Mouse (Mus musculus) myocyte (in vitro differentiated cells): ENCODE measurements at regions not wholly inside any gene's neighbourhood (a gene's known extent, or its start where the extent isn't known, plus 50 kb on each side); places are given as distances from the start of the nearest gene placed in this dataset.

Source experiments
- H3K27me3 ChIP-seq: one replicate; pipeline ENCODE4 v1.6.1; 2011; ENCODE audit not compliant: control insufficient read depth, insufficient read depth, insufficient read length
- H3K36me3 ChIP-seq: one replicate; pipeline ENCODE4 v1.6.1; 2011; ENCODE audit not compliant: control insufficient read depth, insufficient read depth
- H3K4me2 ChIP-seq: one replicate; pipeline ENCODE4 v1.6.1; 2011; ENCODE audit warnings: low read depth, control low read depth
- H3K4me3 ChIP-seq: one replicate; pipeline ENCODE4 v1.5.1; 2011; ENCODE audit warnings: mild to moderate bottlenecking, control low read depth, moderate library complexity
- H3K79me2 ChIP-seq: one replicate; pipeline ENCODE4 v1.6.1; 2011; ENCODE audit not compliant: control insufficient read depth, insufficient read depth
- H3ac ChIP-seq: one replicate; pipeline ENCODE4 v1.6.1; 2011; ENCODE audit not compliant: control insufficient read depth, insufficient read length
- CEBPB ChIP-seq: IDR thresholded peaks from 2 replicates; pipeline ENCODE4 v1.6.1; 2011; ENCODE audit warnings: mild to moderate bottlenecking, moderate library complexity; ENCODE audit not compliant: poor library complexity, insufficient read depth, severe bottlenecking
- E2F4 ChIP-seq: IDR thresholded peaks from one replicate; pipeline ENCODE4 v1.6.1; 2011; ENCODE audit warnings: mild to moderate bottlenecking, control low read depth, moderate library complexity; ENCODE audit not compliant: insufficient read depth
- MAX ChIP-seq: IDR thresholded peaks from one replicate; pipeline ENCODE4 v1.6.1; 2011; ENCODE audit warnings: low read depth, mild to moderate bottlenecking, control low read depth
- MYOD1 ChIP-seq, 3 experiments: IDR thresholded peaks; one replicate each; pipeline ENCODE4 v1.6.1; 2011; ENCODE audit warnings: control low read depth in 2 of 3, low read depth in 2 of 3, mild to moderate bottlenecking in 2 of 3, moderate library complexity in 1 of 3; ENCODE audit not compliant: insufficient read length in 2 of 3, control insufficient read depth in 1 of 3
- MYOG ChIP-seq, 3 experiments: IDR thresholded peaks; one replicate each; pipeline ENCODE4 v1.6.1; 2011; ENCODE audit warnings: control low read depth in 2 of 3, low read depth in 2 of 3, mild to moderate bottlenecking in 2 of 3; ENCODE audit not compliant: insufficient read length in 2 of 3, control insufficient read depth in 1 of 3, insufficient read depth in 1 of 3
- POLR2A ChIP-seq: IDR thresholded peaks from one replicate; pipeline ENCODE4 v1.6.1; 2011; ENCODE audit warnings: low read depth, mild to moderate bottlenecking, control low read depth, moderate library complexity; ENCODE audit not compliant: insufficient read length
- POLR2AphosphoS2 ChIP-seq: IDR thresholded peaks from one replicate; pipeline ENCODE4 v1.6.1; 2011; ENCODE audit warnings: low read depth, control low read depth; ENCODE audit not compliant: insufficient read length
- REST ChIP-seq: IDR thresholded peaks from one replicate; pipeline ENCODE4 v1.6.1; 2011; ENCODE audit warnings: mild to moderate bottlenecking, control low read depth, moderate library complexity; ENCODE audit not compliant: insufficient read depth, insufficient read length
- SRF ChIP-seq: IDR thresholded peaks from one replicate; pipeline ENCODE4 v1.6.1; 2011; ENCODE audit warnings: low read depth; ENCODE audit not compliant: control insufficient read depth, insufficient read length
- TCF12 ChIP-seq: IDR thresholded peaks from one replicate; pipeline ENCODE4 v1.6.1; 2011; ENCODE audit warnings: mild to moderate bottlenecking, control low read depth; ENCODE audit not compliant: poor library complexity, insufficient read depth, severe bottlenecking
- TCF3 ChIP-seq: IDR thresholded peaks from one replicate; pipeline ENCODE4 v1.6.1; 2011; ENCODE audit warnings: low read depth, control low read depth; ENCODE audit not compliant: insufficient read length
- USF1 ChIP-seq: IDR thresholded peaks from one replicate; pipeline ENCODE4 v1.6.1; 2011; ENCODE audit warnings: low read depth, mild to moderate bottlenecking, control low read depth, moderate library complexity

GRCm38 (mm10) chr9:50090968-50091367, 253.8 kb downstream of the Rpl10-ps3 start:
- Histone ChIP-seq H3K79me2 (no peaks in the 10 kb centered on the region), H3K4me2 (no peak overlapping the region), H3ac (no peak overlapping the region), H3K27me3 (no peaks in the 10 kb centered on the region), H3K4me3 (no peak overlapping the region), H3K36me3 (no peaks in the 10 kb centered on the region)
- TF ChIP-seq MAX = no peak
- no peak for TF ChIP-seq MYOD1 (IDR thresholded peaks at IDR 0.05; ENCODE audit: control insufficient read depth in 1 of 3, insufficient read length in 2 of 3, low read depth in 2 of 3)
- TF ChIP-seq TCF12 = no peak
- TF ChIP-seq USF1 = no peak
- TF ChIP-seq MYOG (IDR thresholded peaks at IDR 0.05; ENCODE audit: control insufficient read depth in 1 of 3, insufficient read depth in 1 of 3, insufficient read length in 2 of 3, low read depth in 2 of 3) = no peak
- TF ChIP-seq POLR2AphosphoS2 = no peak
- TF ChIP-seq TCF3 = no peak
- TF ChIP-seq SRF = no peak
- TF ChIP-seq REST = no peak
- TF ChIP-seq E2F4 = no peak
- TF ChIP-seq CEBPB = no peak
- TF ChIP-seq POLR2A = no peak

GRCm38 (mm10) chr9:50089916-50090315, 254.9 kb downstream of the Rpl10-ps3 start:
- Histone ChIP-seq H3K27me3 (no peaks in the 10 kb centered on the region), H3K79me2 (no peaks in the 10 kb centered on the region), H3K4me2 (no peak overlapping the region), H3K36me3 (no peaks in the 10 kb centered on the region), H3ac (no peak overlapping the region), H3K4me3 (no peak overlapping the region)
- TF ChIP-seq POLR2AphosphoS2 (no peak), CEBPB (no peak), TCF3 (no peak), USF1 (no peak), MYOD1 (IDR thresholded peaks at IDR 0.05; ENCODE audit: control insufficient read depth in 1 of 3, insufficient read length in 2 of 3, low read depth in 2 of 3) (no peak), REST (no peak), MAX (no peak), POLR2A (no peak)

DNA sequence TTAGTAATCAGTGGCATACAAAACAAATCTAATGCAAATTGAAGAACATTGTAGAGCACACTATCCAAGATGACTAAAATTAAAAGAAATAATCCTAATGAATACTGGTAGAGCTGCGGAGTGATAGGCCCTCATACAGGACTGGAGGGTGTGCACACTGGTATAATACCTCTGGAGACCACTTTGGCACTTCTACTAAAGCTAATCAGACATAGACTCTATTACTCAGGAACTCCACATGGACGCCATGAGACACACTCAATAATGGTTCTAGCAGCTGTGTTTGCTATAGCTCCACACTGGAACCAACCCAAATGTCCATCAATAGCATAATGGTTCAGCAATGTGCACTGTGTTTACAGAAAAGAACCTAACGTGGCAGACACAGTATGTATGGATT, 264.6 kb downstream of the Rpl10-ps3 start:
- no peak overlapping the region for H3ac ChIP-seq
- no peak overlapping the region for H3K4me3 ChIP-seq
- TF ChIP-seq MYOG (IDR thresholded peaks at IDR 0.05; ENCODE audit: control insufficient read depth in 1 of 3, insufficient read depth in 1 of 3, insufficient read length in 2 of 3, low read depth in 2 of 3) = no peak
- TF ChIP-seq TCF3 = no peak
- TF ChIP-seq MAX = no peak
- no peak for TF ChIP-seq TCF12
- no peak for TF ChIP-seq USF1
- no peak for TF ChIP-seq SRF
- no peak for TF ChIP-seq MYOD1 (IDR thresholded peaks at IDR 0.05; ENCODE audit: control insufficient read depth in 1 of 3, insufficient read length in 2 of 3, low read depth in 2 of 3)
- no peak for TF ChIP-seq POLR2AphosphoS2
- TF ChIP-seq POLR2A = no peak
- no peak for TF ChIP-seq E2F4
- TF ChIP-seq CEBPB = no peak
- no peak for TF ChIP-seq REST
- no peaks in the 10 kb centered on the region for H3K36me3 ChIP-seq
- no peaks in the 10 kb centered on the region for H3K27me3 ChIP-seq
- H3K79me2 ChIP-seq = no peaks in the 10 kb centered on the region
- no peak overlapping the region for H3K4me2 ChIP-seq

GRCm38 (mm10) chr9:50068576-50068975, 269.9 kb upstream of the Ncam1 start:
- TF ChIP-seq MAX (no peak), MYOD1 (IDR thresholded peaks at IDR 0.05; ENCODE audit: control insufficient read depth in 1 of 3, insufficient read length in 2 of 3, low read depth in 2 of 3) (no peak), TCF12 (no peak), USF1 (no peak), SRF (no peak), REST (no peak), POLR2A (no peak), POLR2AphosphoS2 (no peak), CEBPB (no peak), E2F4 (no peak), TCF3 (no peak), MYOG (IDR thresholded peaks at IDR 0.05; ENCODE audit: control insufficient read depth in 1 of 3, insufficient read depth in 1 of 3, insufficient read length in 2 of 3, low read depth in 2 of 3) (no peak)
- Histone ChIP-seq H3K4me2 (no peak overlapping the region), H3K27me3 (no peaks in the 10 kb centered on the region), H3ac (no peak overlapping the region), H3K36me3 (no peaks in the 10 kb centered on the region), H3K79me2 (no peaks in the 10 kb centered on the region), H3K4me3 (no peak overlapping the region)

- TF ChIP-seq REST (no peak), MAX (no peak), POLR2A (no peak), MYOD1 (IDR thresholded peaks at IDR 0.05; ENCODE audit: control insufficient read depth in 1 of 3, insufficient read length in 2 of 3, low read depth in 2 of 3) (no peak), USF1 (no peak), POLR2AphosphoS2 (no peak), MYOG (IDR thresholded peaks at IDR 0.05; ENCODE audit: control insufficient read depth in 1 of 3, insufficient read depth in 1 of 3, insufficient read length in 2 of 3, low read depth in 2 of 3) (no peak), CEBPB (no peak), SRF (no peak), TCF12 (no peak), E2F4 (no peak), TCF3 (no peak)
- Histone ChIP-seq H3K4me3 (no peak overlapping the region), H3ac (no peak overlapping the region), H3K4me2 (no peak overlapping the region), H3K36me3 (no peaks in the 10 kb centered on the region), H3K27me3 (no peaks in the 10 kb centered on the region), H3K79me2 (no peaks in the 10 kb centered on the region)
These were observed 269.1 kb upstream of the Ncam1 start for GRCm38 (mm10) chr9:50067729-50068225.
